Mouse (Mus musculus) heart, adult 8-10 months (tissue): ENCODE measurements around the gene Zfx. TPM values are rescaled to one million over a fixed set of nuclear protein-coding genes. Genes with fewer than 3 reads are reported as not detected.

Experiments used
- DNase-seq: peaks from one replicate; pipeline ENCODE4 v3.0.0; 2022; ENCODE audit warnings: low spot score
- total RNA-seq, 4 experiments: library from RNA; stranded (reverse); gene quantifications; 2 replicates each; pipeline ENCODE4 v1.2.4; 2022

The Zfx gene
- total RNA-seq, 4 experiments from 2014 or later, result 22.4 to 28.4 (median 24.6) TPM

DNA sequence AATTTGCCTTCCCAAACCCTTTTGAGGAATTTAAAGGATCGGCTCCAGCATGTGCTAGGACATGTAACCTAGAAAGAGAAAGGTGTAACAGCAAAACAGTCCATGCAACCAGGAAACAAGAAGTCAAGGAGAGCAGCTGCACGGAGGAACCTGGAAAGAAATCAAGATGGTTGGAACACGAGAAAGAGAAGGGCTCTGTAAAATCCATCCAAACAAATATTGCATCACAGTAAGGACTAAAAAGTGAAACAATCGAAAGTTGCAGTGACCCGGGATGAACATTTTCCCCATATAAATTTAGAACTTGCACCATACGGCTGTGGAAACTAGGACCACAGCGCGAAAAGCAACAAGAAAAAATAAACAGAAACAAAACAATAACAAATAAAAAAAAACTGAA is 62.8 kb downstream of the Zfx start:
- no peak for DNase-seq

DNA sequence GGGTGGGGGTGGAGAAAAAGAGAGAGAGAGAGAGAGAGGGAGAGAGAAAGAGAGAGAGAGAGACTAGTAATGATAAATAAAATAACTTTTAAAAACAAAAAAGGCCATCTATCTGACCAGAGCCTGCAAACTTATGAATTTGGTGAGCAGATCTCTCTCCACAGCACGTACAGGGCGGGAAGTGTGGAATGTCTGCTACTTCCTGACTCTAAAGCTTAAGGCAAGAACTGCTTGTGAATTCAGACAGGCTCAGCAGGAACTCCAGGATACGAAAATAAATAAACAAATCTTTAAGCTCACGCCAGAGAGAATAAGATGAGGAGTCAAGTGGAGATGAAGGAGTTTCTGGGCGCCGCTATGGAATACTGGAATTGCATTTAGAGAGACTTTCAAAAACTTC is 64.8 kb downstream of the Zfx start:
- no peak for DNase-seq

DNA sequence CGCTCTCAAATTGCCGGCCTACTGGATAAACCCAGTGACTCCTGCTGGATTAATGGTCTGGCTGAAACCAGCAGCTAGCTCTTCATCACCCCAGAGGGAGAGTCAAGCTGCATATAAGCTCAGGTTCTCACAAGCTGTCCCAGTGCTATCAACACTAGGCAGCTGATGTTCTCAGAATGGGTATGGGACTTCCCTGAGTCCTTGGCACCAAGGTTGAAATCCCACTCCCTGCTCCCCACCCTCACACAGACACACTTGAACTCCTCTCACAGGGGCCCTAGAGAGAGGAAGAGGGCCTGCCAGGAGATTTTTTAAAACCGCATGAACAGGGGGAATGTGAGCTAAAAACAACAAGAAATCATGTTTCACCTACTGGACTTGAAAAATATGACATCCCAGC is 74.5 kb downstream of the Zfx start:
- DNase-seq, result no peak

DNA sequence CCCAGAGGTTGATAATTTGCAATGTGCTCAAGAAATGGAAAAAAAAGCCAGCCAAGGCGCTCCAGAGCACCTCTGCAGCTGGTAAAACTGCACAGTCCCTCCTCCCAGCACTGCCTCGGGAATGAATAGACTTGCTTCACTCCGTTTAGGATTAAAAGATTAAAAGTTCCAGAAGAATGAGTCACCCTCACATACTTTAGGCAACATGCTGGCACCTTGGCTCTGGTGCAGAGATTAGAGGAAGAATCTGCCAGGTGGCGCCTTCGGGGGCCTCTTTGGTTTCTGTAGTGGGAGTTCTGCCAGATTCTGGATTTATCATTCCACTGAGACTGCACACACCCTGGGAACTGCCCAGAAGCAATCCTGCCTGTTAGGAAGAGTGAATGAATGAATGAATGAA is 75.5 kb downstream of the Zfx start:
- DNase-seq, result peak; percentile 10

DNA sequence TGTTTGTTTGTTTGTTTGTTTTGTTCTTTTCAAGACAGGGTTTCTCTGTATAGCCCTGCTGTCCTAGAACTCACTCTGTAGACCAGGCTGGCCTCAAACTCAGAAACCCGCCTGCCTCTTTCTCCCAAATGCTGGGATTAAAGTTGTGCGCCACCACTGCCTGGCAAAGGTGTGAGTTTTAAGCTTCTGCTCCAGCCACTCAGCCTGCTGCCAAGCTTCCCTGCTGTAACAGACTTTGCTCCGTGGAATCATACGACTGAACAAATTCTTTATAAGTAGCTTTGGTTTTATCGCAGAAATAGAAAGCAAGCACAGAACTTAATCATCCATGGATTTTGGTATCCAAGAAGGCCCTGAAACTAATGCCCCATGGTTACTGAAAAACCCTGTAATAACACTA is 76.1 kb downstream of the Zfx start:
- DNase-seq, result no peak

DNA sequence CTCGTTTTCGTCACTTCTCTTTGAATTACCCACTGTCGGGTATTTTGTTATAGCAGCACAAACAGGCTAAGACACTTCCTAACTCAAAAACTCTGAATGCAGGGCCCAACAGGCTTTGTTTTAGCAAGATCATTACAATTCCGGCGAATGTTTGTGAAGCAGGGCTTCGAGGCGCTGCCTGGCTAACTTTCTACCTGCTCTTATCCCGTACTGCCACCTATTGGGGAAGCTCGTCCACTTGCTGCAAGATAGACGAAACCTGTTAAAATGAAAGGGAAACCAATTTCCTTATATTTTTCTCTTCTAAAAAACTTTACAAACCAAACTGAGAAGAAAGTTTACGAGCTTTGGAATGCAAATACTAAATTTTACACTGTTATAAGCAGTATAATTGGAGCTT is 90.6 kb downstream of the Zfx start:
- peak; percentile 38 for DNase-seq

DNA sequence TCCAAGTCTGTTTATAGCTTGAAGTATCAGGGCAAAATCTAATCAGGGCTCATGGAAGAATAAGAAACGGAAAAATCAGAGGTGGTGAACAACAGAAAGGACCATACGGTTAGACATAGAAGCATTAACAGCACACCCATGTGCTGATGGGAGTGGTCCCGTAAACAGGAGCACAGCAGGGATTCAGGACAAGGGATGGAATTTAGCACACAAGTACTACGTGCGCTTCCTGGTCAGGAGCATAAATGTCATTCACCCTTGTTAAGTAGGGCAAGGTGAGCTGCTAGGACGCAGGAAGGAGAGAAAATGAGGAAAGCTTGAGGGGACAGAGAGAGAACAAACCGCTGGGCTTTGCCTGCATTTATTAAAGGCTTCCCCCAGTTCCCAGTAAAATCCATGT is 93.4 kb downstream of the Zfx start:
- no peak for DNase-seq

Other genes with a start within 250 kb of the Zfx start
- not detected for gene AU015836, start 155.0 kb downstream of the Zfx start, total RNA-seq
- gene Eif2s3x, start 89.2 kb upstream of the Zfx start, total RNA-seq, result 100 to 1,000 TPM in 3 of 4 experiments, 10 to 100 TPM in 1; 95.2 to 166 (median 124) TPM
- gene Klhl15, start 110.9 kb upstream of the Zfx start, total RNA-seq, result 1 to 10 TPM; 5.7 to 7.5 (median 6.7) TPM
- gene Fam90a1b, start 243.1 kb upstream of the Zfx start, total RNA-seq, result not detected
- 100 to 1,000 TPM; 191 to 265 (median 236) TPM for gene Apoo, start 243.4 kb upstream of the Zfx start, total RNA-seq